Mouse (Mus musculus): Measurements from ENCODE around the gene Sulf2.

DNA sequence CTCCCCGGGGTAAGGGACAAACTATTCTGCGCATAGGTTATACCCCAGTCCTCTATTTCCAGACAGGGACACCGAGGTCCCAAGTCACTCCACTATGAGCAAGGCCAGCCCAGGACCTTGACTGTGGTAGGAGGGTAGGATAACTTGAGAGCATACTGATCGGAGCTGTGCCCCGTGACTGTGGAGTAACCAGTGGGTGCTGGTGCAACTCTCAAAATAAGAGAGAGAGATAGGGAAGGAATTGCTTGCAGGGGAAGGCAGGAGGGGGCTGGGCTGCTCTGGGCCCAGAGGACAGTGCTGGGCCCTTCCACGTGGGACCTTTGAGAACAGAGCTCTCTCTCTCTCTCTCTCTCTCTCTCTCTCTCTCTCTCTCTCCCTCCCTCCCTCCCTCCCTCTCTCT, 59.2 kb downstream of the Sulf2 start:
- no peak for TF ChIP-seq CTCF (IDR thresholded peaks at IDR 0.05; ENCODE audit: low read depth)
- no peak for TF ChIP-seq EP300 (IDR thresholded peaks at IDR 0.05; ENCODE audit: low read depth)
